Mouse (Mus musculus) fibroblast of lung, adult 2 months (primary cell): ENCODE measurements around the gene Kctd3.
"Not testable (repeated sequence)": the region's sequence is repeated elsewhere in the genome, so short reads cannot be mapped to it uniquely, and the experiment has no call there.

Experiments
- DNase-seq: peaks from one replicate; pipeline ENCODE4 v3.0.0-alpha.2; 2011; ENCODE audit warnings: low read depth

The Kctd3 gene

DNA sequence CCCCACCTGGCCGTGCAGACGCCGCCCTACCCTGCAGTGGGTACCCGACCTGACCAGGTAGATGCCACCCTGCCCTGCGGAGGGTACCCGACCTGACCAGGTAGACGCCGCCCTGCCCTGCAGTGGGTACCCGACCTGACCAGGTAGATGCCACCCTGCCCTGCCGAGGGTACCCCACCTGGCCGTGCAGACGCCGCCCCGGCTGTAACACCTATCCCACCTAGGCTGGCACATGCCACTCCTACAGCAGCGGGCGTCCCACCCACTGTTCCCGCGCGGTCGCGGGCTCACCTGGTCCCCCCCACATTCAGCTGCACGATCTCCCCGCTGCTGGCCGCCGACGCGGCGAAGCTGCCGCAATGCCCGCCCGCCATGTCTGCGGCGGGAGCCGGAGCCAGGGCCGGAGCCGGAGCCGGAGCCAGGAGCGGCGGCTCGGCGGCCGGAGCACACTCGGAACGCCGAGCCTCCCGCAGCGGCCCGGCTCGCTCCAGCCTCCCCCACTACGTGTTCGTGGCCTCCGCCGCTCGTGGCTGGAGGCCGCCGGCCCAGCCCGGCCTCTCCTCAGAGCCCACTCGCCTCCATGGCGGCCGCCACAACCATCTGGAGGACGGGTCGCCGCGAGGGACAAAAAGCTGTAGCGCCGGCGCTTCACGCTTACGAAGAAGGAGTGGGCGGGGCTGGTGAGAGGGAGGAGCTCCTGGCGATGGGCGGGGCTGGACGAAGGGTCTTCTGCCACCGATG is at the start of gene Kctd3:
Gene Kctd3, minus strand, starts transcription at position 603 of the 741 bp plus-strand sequence.
- DNase-seq, result peak; percentile 55

DNA sequence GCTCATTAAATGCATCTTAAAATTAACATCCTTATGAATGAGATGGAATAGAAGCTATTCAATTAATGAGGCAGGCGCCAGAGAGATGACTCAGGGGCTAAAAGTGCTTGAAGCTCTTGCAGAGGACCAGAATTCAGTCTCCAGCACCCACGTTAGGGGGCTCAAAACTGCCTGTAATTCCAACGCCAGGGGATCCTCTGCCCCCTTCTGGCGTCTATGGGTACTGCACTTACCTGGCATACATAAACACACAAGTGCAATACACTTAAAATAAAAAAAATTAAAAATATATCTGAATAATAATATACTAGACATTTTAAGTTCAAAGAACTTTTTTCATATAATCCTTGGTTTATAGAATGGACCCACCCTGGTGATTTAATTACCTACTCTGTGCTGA is 49.8 kb upstream of the Kctd3 start:
- DNase-seq, result no peak

DNA sequence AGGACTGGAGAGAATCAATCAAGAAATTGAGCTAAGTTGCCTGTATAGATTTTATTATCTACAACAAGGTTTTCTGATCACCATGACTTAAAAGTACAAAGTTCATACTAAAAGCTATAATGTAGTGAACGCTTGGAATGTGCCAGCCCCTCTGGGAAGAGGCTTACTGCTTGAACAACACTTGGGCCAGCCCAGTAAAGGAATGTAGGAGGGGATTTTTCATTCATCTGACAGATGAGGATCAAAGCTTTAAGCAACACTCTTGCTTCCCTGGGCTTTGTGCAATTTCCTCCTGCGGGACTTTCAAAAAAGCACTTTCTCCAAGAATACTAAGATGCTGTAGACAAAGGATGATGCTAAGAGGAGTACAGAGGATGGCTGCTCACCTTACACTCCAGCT is 48.3 kb upstream of the Kctd3 start:
- DNase-seq, result no peak

DNA sequence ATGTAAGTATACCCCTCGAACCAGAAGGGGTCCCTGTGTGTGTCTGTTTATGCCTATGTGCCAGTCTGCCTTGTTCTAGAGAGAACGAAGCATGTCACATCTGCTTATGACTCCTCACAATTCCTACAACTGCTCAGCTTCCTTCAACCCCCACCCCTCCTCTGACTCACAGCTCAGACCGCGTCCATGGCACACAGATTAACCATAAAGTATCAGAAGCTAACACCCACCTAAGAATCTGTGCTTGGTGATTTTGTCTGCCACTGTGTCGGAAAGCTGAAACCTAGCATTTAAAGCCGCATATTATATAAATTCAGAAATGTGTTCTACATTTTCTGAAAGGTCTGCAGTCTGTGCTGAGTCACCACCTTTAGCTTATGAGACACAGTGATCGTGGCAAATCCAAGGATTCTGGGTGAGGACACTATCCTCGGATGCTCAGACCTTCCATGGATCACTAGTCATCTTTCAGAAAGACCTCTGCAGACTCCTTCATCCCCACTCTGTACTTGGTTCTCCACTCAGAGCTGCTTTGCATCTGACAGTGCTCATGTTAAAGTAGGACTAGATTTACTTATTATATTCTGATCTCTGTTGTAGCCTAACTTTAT is 47.4 kb upstream of the Kctd3 start:
- no peak for DNase-seq

DNA sequence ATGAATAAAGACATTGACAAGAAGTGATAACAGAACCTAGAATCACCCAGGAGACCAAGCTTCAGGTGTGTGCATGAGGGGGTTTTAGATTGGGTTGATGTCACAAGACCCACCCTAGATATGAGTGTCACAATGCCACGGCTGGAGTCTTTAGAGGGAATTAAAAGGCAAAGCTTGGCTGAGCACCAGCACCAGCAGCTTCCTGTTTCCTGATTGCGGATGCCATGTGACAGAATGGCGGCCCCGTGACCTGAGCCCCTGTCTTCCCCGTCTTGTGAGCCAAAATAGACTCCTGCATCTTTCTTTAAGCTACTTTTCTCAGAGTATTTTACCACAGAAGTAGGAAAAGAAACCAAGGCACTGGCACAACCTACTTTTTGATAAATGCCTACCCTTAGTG is 46.5 kb upstream of the Kctd3 start:
- DNase-seq, result no peak

DNA sequence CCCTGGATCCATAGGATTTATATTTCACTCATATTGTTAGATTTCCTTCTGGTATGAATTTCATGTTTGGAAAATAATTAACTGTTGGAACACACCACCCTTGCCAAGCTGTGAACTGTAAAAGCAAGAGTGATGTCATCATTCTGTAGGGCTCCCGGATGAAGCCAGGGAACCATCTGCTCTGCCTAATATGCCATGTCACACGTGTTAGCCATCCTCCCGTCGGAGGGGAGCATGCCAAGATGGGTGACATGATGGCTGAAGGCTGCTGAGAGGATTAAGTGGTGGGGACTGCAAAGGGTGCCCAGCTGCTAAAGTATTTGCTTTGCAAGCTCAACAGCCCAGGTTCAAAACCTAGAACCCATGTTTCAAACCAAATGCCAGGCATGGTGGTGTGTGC is 44.5 kb upstream of the Kctd3 start:
- DNase-seq, result no peak

DNA sequence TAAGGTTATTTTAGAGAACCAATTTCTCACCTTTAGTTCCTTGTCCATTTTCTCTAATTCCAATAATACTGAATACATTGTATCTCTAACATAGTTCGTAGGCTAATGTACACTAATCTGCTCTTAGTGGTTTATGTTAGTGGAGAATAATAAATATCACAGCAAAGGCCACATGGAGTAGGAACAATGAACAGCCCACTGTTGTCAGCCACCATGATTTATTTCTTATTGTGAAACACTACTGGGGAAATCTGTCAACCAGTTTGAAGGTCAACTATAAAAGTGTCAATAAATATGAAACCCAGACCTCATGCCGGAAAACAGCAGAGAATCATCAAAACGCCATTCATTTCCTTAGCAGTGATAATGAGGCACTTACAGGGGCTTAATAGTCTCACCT is 42.5 kb upstream of the Kctd3 start:
- no peak for DNase-seq

DNA sequence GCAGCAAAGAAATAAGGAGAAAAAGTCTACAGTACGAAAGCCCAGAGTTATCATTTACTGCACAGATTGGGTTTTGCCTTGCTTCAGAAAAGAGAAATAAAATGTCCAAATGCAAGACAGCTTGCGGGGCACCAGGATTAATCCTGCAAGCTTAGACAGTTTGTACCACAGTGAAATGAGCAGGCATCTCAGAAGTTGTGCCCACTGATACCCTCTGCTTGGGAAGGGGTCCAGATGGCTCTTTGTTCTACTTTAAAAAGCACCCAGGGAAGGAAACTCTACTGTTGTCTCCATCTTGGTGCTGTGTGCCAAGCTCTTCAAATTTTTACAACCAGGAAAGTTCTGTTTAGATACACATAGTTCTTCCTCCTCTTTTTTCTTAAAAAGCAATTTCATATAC is 40.7 kb upstream of the Kctd3 start:
- DNase-seq, result no peak

DNA sequence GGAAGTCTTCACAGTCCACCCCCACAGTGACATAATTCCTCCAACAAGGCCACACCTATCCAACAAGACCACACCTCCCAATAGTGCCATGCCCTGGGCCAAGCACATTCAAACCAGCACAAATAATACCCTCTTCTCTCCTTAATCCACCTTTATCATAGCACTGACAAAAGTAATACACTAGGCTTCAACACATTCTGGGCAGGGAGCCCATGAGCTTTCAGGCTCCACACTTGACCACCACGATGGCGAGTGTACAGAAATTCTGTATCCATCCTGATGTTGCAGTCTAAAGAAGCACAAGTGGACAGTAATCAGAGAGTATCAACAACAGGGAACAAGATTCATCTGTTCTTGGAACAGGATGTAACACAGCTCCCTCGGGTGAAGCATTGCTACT is 40.3 kb upstream of the Kctd3 start:
- DNase-seq, result no peak

DNA sequence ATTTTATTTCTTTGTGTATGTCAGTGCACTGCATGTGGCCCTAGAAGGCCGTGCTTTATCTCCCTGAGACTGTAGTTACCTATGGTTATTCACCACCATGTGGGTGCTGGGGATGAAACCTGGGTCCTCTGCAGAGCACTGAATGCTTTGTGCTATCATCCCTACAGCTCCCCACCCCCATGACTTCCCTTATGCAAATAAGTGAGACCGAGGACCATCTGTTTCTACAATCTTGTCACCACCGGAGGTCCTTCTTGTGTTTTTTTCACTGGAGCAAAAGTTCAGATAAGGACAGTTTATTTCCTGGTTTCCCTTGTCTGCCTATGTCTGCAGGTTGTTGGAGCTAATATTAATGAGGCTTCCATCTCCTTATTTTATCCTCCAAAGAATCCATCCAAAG is 39.2 kb upstream of the Kctd3 start:
- DNase-seq, result no peak

DNA sequence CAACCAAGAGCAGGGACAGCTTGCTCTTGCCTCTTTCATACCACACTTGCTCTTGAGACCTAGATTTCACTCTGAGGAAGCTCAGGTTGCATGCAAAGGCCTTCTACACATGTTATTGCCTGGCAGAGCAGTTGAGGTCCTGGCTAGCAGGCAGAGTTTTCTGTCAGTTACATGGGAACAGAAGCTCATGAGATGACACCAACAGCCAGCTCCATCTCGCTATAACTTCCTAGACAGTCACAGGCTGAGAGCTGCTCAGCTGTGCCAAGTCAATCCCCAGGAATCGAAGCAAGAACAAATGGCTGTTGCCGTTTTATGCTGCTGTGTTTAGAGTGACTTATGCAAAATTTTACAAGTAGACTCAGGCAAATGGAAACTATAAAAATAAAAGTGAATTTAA is 38.7 kb upstream of the Kctd3 start:
- DNase-seq, result no peak

DNA sequence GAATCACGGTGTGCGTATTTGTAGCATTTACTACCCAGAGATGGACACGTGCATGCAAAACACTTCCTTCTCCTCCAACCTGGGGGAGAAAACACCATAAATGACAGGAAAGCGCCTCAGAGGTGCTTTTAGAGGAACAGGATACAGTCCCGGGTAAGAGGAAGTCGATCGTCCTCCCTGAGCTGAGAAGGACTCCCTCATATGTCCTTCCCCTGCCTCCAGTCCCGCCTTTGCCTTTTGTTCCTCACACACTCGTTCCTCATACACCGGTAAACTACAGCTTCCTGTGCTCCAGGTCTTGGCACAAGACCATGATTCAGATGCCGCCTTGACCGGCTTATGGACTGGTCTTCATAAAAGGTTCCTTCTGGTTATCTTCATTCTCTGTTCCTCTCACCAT is 33.6 kb upstream of the Kctd3 start:
- DNase-seq, result no peak

DNA sequence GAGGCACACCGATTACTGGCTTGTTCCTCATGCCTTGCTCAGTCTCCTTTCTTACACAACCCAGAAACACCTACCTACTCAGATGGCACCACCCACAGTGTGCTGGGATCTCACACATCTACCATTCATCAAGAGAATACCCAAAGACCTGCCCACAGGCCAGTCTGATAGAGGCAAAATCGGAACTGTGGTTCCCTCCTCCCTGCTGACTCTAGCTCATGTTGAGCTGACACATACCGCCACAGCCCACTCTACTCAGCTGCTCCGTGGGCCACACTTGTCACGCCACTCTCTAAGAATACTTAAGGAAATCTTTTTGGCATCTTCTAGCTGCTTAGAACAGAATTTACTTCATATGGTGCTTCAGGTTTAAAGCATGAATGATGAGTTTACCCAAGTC is 31.7 kb upstream of the Kctd3 start:
- DNase-seq, result no peak

DNA sequence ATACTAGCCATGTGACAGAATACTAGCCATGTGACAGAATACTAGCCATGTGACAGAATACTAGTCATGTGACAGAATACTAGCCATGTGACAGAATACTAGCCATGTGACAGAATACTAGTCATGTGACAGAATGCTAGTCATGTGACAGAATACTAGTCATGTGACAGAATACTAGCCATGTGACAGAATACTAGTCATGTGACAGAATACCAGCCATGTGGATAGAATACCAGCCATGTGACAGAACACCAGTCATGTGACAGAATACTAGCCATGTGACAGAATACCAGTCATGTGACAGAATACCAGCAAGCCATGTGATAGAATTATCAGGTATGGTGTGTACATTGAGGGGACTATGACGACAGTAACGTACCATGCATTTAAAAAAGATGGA is 25.2 kb upstream of the Kctd3 start:
- not testable (repeated sequence) for DNase-seq

DNA sequence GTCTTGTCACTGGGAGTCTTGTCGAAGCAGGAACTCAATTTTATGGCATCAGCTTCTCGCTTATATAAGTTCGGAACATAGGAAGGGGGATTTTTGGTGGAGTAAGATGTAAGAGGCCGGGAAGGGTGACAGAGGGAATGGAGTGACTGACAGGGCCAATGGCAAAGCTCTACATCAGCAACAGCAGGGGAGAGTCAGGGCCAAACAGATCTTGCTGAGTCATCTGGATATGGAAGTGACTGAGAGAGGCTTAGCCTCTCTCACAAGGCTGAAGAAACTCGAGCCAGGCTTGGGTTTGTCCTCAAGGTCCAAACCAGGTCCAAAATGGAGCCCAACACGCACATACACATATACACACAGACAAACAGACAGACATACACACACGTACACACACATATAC is 23.3 kb upstream of the Kctd3 start:
- no peak for DNase-seq

DNA sequence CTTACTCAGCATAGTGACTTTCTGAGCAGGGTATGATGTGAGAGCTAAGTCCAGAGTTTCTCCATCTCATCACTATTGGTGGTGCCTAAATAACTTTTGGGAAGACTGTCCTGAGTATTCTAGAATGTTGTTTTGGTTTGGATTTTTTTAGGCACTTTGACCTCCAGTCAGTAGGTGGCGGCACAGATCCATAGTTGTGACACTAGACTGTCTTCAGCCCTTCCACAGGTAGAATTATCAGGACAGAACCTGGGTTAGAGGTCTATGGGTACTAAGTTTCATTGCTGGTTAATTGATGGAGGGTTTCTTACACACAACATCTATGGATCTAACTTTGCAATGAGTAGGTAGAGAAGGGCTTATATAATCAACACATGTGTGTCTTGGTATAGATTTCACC is 20.6 kb upstream of the Kctd3 start:
- DNase-seq, result peak; percentile 19

DNA sequence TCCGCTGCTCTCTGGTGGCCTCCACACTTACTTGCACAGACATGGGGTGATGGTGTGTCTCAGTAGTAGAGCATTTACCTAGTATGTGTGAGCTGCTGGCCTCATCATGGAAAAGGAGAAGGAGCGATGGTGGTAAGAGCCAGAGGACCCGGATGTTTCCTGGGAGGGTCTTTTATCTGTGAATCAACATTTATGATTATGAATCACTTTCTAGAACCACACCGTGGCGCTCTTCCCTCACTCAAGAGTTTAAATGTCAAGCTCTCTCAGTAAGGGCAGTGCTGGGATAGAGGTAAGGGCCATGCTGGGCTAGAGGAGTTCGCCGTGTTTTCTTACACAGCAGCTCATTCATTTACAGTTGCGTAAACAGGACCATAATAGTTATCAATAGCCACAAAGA is 19.2 kb upstream of the Kctd3 start:
- DNase-seq, result no peak

DNA sequence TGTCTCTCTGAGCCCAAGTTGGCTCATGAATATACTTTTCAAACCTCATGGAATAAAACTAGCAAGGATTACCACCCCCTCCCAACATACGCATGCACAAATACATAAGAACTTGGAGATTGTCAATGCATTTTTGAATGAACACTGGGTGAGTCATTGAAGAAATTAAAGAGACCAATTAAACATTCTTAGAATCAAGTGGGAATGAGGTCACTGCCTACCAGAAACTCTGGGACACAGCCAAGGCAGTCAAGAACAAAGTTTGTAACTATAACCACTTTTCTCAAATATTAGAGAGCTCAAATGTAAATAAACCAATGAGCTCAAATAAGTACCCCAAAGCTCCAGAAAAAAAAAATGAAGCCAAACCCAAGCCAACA is 16.1 kb upstream of the Kctd3 start:
- no peak for DNase-seq

DNA sequence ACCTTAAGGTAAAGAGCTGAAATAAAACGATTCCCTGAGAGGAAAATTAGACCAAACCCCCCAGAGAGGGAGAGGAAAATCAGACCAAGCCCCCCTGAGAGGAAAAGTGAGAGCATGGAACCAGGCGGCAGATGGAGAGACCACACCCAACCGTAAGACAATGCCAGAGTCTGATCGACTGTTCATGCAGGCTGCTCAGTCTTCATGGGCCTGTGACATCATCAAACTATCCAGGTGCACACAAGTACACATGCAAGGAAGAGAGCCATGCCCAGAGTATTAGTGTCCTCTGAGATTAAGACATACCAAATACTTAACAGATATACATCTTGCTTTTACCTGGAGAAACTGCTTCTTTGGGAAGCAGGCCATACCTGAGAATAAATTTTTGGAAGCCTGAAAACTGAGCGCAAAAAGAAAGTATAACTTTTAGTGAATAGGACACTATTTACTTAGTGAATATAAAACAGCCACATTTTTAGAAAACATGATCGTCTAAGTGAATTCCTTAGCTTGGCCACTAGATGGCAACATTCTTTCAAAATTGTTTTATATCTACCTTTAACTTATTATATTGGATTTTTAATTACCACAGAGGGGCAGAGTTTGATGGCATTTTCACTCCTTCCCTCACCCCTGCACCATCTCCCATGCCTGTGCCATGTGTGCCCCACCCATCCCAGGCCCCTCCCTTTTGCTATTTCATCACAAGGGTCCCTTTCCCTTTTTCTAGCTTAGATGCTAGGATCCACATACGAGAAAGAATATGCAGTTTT is 15.5 kb upstream of the Kctd3 start:
- DNase-seq, result no peak

DNA sequence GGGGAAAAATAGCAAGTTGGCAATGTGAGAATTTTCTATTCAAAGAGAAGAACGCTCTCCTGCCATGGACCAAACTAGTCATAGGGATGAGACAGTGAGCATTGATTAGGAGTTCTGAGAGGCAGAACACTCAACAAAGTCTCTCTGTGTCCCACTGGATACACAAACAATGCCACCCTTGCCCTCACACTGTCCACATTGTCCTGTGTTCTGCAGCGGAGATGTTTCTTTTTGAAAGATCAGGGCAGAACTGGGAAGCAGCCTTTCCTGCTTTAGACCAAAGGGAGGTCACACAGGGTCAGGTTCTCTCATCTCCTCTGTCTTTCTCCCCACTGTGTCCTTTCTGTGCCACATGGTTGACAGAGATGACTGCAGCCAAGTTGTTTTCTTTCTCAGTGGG is 7.7 kb upstream of the Kctd3 start:
- no peak for DNase-seq

DNA sequence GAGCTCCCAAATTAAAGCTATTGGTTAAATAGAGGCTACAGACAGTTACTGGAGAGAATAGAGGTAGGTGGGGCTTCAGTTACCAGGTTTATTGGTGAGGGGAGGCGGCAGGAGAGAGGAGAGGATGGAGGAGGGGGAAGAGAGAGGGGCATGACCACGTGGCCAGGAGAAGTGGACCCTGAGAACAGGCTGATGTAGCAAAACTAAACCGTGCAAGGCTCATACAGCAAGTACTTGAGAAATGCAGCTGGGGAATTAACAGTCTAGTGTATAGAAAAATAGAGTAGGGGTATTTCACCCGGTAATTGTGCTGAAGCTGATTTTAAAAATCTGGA is 5.9 kb upstream of the Kctd3 start:
- no peak for DNase-seq

DNA sequence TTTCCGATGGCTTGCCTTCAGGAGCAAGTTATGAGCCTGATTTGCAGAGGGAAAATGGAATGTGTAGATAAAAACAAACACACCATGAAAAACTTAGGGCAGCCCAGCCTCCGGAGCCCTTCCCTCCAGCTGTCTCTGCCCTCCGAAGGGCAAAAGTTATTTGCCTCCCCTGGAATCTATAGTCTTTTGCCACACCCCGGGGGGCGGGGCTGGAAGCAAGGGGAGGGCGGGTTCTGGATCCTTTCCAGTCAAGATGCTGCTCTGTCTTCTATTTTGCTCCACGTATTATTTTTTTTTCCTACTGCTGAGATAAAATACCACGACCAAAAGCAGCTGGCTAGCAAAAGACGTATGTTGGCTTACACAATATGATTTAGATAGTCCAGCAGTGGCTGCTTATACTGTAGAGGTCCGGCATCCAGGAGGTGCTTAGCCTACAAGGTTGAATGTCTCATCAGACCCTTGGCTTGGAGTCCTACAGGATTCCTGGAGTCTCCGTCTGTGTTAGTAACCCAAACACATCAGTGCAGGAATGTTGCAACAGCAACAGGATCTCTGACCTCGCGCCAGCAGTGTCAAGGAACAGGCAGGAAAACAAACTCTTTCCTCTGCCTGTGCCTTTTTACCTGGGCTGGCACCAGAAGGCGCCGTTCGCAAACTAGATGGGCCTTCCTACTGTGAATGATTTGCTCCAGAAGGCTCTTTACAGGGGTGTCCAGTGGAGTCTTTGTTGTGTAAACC is 5.4 kb upstream of the Kctd3 start:
- peak; percentile 46 for DNase-seq

DNA sequence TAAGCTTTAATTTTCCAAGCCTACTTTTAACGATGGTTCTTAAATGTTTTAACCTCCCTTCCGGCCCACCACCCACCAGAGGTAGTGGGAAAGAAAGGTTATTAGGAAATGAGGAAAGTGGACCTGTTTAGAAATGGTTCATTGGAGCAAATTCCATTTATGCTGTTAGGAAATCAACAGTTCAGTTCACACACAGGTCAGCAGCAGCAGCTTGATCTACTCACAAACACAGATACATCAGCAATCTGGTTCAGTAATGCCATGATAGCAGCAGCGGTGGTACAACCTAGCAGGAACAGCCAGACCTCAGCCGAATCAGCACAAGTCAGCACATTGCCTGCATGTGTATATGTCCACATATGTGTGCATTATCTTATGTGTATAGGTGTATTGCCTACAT is 3.0 kb upstream of the Kctd3 start:
- DNase-seq, result no peak
